Mouse (Mus musculus) neural tube, embryonic 14.5 days (tissue): Measurements from ENCODE around the gene Robo1. TPM values are rescaled to one million over a fixed set of nuclear protein-coding genes. Genes with fewer than 3 reads are reported as not detected.

Source experiments
- ATAC-seq: fragments of 200-750 bp; cut with Nextera tagmentation; 2 replicates; pipeline ENCODE4 v1.8.0; 2017; ENCODE audit warnings: low read depth, mild to moderate bottlenecking, moderate TSS enrichment, moderate library complexity
- H3K27ac ChIP-seq: fragments of 300-500 bp; sonication (generic); 2 replicates; pipeline ENCODE4 v1.5.1; 2014; ENCODE audit warnings: low read depth, mild to moderate bottlenecking, control low read depth, low read length, moderate library complexity, mixed read lengths
- H3K27me3 ChIP-seq: fragments of 300-500 bp; sonication (generic); 2 replicates; pipeline ENCODE4 v1.6.1; 2014; ENCODE audit warnings: low read length; ENCODE audit not compliant: control insufficient read depth, insufficient read depth
- H3K36me3 ChIP-seq: fragments of 300-500 bp; sonication (generic); 2 replicates; pipeline ENCODE4 v1.6.1; 2014; ENCODE audit warnings: low read length, mixed read lengths; ENCODE audit not compliant: control insufficient read depth, insufficient read depth
- H3K4me1 ChIP-seq: fragments of 300-500 bp; sonication (generic); 2 replicates; pipeline ENCODE4 v1.6.1; 2014; ENCODE audit warnings: low read length; ENCODE audit not compliant: control insufficient read depth, insufficient read depth
- H3K4me2 ChIP-seq: fragments of 300-500 bp; sonication (generic); 2 replicates; pipeline ENCODE4 v1.6.1; 2014; ENCODE audit warnings: mild to moderate bottlenecking, low read depth, low read length, control low read depth
- H3K4me3 ChIP-seq: fragments of 300-500 bp; sonication (generic); 2 replicates; pipeline ENCODE4 v1.5.1; 2014; ENCODE audit warnings: low read depth, low read length, control low read depth, mixed read lengths
- H3K9ac ChIP-seq: fragments of 300-500 bp; sonication (generic); replicated peaks from 2 replicates; pipeline ENCODE4 v1.6.1; 2014; ENCODE audit warnings: low read depth, mild to moderate bottlenecking, control low read depth, low read length, mixed read lengths
- H3K9me3 ChIP-seq: fragments of 300-500 bp; sonication (generic); 2 replicates; pipeline ENCODE4 v1.6.1; 2016; ENCODE audit warnings: low read length; ENCODE audit not compliant: control insufficient read depth
- WGBS: fragments of 180-500 bp; shearing (Covaris S2); extraction: QIAGEN DNeasy Blood & Tissue Kit; methylation state at CpG from one replicate; pipeline ENCODE4 v1.1.7; 2014; 5-methylcytosine and 5-hydroxymethylcytosine counted together
- polyA plus RNA-seq: library from polyadenylated mRNA; unstranded; fragments of >200 nt; fragmentation: Nextera tagmentation; extraction: Ambion mirVana; gene quantifications from 2 replicates; pipeline ENCODE4 v1.2.1, GENCODE M21; 2014

The Robo1 gene
- polyA plus RNA-seq, 1 experiment from 2014 or later = 46.2 TPM

DNA sequence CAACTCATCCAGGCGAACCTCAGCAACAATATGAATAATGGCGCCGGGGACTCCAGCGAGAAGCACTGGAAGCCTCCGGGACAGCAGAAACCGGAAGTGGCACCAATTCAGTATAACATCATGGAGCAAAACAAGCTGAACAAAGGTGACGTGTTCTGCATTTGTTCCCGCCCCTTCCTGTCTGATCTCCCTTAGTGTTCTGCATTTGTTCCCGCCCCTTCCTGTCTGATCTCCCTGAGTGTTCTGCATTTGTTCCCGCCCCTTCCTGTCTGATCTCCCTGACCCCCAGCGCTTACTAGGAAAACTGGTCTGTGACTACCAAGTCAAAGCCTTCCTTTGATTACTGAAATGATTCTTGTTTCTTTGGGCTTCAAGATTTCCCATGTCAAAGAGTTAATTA is 696.5 kb downstream of the Robo1 start:
- Histone ChIP-seq H3K4me1 (peaks cover 6% of the 10 kb centered on the region; the same call in 1 of the 2 replicates), H3K9me3 (no peaks in the 10 kb centered on the region), H3K9ac (no peak overlapping the region), H3K27me3 (no peaks in the 10 kb centered on the region), H3K27ac (no peak overlapping the region), H3K4me2 (no peak overlapping the region), H3K36me3 (no peaks in the 10 kb centered on the region), H3K4me3 (no peak overlapping the region)
- no peak for ATAC-seq
- WGBS = 96% methylated on average over 11 of the region's 11 CpGs

DNA sequence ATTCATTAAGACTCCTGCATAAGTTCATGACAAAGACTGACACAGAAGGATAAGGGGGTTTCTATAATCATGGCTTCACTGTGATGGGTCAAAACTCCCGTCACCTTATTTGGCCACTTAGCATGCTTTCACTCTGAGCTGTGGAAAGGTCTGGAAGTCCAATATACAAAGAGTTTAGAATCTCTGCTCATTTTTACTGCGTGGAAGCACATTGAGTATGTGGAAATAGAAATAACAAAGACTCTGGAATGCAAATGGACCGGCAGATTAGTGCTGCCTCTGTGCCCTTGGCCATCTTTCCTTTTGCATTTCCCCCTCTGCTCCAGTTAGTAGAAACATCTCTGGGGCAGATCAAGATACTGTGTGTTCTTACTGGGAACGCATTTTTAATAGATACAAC is 697.7 kb downstream of the Robo1 start:
- H3K27ac ChIP-seq = no peak overlapping the region
- peaks cover 6% of the 10 kb centered on the region; the same call in 1 of the 2 replicates for H3K4me1 ChIP-seq
- H3K9me3 ChIP-seq = no peaks in the 10 kb centered on the region
- no peaks in the 10 kb centered on the region for H3K27me3 ChIP-seq
- 74% methylated on average over 4 of the region's 4 CpGs for WGBS
- H3K9ac ChIP-seq = no peak overlapping the region
- no peak for ATAC-seq
- H3K36me3 ChIP-seq = no peaks in the 10 kb centered on the region
- H3K4me3 ChIP-seq = no peak overlapping the region
- H3K4me2 ChIP-seq = no peak overlapping the region

DNA sequence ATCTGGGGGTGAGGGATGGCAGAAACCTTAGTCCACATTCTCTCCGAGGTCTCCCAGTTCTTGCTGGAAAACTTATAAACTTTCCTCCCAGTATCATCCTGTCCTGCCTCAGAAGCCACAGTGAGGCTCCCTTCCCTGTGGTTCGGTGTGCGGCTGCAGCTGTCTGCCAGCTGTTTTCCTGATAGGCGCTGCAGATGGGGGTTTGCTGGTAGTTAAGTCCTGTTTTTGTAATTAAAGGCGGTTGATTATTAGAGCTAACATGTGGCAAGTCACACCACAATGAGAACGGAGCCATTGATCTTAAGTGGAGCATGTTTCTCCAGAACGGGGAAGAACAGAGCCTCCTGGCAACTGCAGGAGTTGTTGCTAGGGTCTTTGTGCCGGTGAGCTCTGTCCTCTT is 699.3 kb downstream of the Robo1 start:
- H3K27me3 ChIP-seq = no peaks in the 10 kb centered on the region
- H3K36me3 ChIP-seq = no peaks in the 10 kb centered on the region
- no peak overlapping the region for H3K9ac ChIP-seq
- ATAC-seq = peak; percentile 64; the same call in 1 of the 2 replicates
- H3K4me3 ChIP-seq = no peak overlapping the region
- no peak overlapping the region for H3K27ac ChIP-seq
- no peak overlapping the region for H3K4me2 ChIP-seq
- WGBS = 23% methylated on average over 8 of the region's 8 CpGs
- H3K4me1 ChIP-seq = peaks cover 6% of the 10 kb centered on the region; the same call in 1 of the 2 replicates
- H3K9me3 ChIP-seq = no peaks in the 10 kb centered on the region

DNA sequence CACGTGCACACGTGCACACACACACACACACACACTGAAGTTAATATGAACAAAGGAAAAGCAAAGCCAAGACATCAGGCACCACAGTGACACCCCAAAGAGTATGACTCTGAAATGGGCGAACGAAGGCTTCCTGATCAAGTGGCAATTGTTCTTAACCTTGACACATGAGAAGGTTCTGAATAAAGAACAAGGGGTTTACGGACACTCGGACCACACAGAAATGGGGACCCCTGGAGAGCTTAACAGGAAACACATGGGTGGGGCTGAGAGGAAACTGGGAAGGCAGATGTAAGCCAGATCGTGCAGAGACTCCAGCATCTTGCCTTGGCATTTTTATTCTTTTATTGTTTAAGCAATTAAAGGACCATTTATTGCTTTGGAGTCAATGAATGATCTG is 703.2 kb downstream of the Robo1 start:
- ATAC-seq = no peak
- no peaks in the 10 kb centered on the region for H3K27me3 ChIP-seq
- WGBS = 52% methylated on average over 7 of the region's 7 CpGs

DNA sequence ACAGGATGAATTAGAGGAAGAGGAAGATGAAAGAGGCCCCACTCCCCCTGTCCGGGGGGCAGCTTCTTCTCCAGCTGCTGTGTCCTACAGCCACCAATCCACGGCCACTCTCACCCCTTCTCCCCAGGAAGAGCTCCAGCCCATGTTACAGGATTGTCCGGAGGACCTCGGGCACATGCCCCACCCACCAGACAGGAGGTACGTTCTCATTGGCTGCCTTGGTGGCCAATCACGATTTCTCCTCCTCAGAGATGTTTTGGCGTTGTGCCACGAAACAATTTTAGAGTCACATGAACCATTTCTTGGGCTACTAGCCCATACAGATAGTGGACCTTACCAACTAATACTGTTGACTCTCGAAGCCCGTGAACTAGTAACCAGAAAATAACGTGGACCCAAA is 704.8 kb downstream of the Robo1 start:
- Histone ChIP-seq H3K27me3 (no peaks in the 10 kb centered on the region), H3K36me3 (no peaks in the 10 kb centered on the region), H3K27ac (no peak overlapping the region), H3K4me1 (peaks cover 6% of the 10 kb centered on the region; the same call in 1 of the 2 replicates), H3K4me3 (no peak overlapping the region), H3K9ac (no peak overlapping the region), H3K9me3 (no peaks in the 10 kb centered on the region), H3K4me2 (no peak overlapping the region)
- WGBS = 96% methylated on average over 11 of the region's 11 CpGs
- no peak for ATAC-seq

More for the DNA sequence above, 703.2 kb downstream of the Robo1 start:
- no peak overlapping the region for H3K4me3 ChIP-seq
- H3K4me1 ChIP-seq = peaks cover 6% of the 10 kb centered on the region; the same call in 1 of the 2 replicates
- H3K4me2 ChIP-seq = no peak overlapping the region
- no peak overlapping the region for H3K9ac ChIP-seq
- no peak overlapping the region for H3K27ac ChIP-seq
- no peaks in the 10 kb centered on the region for H3K9me3 ChIP-seq
- no peaks in the 10 kb centered on the region for H3K36me3 ChIP-seq

DNA sequence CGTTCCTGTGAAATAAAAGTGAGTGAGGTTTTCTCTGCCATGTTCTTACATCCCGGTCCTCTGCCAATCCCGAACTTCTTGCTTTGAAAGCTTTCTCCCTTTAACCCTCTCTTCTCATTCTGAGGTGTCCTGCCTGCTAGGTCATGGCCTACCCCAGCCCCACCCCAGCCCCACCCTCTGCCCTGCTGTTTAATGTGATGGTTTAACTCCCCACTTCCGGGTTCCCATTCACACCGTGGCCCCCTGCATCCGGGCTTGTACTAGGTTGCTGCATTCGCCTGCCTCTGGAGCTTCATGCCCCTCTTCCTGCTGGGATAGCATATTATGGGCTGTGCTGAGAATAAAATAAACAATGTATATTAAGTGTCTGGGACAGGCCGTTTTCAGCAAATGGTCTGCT is 706.4 kb downstream of the Robo1 start:
- 50% methylated on average over 8 of the region's 8 CpGs for WGBS

DNA sequence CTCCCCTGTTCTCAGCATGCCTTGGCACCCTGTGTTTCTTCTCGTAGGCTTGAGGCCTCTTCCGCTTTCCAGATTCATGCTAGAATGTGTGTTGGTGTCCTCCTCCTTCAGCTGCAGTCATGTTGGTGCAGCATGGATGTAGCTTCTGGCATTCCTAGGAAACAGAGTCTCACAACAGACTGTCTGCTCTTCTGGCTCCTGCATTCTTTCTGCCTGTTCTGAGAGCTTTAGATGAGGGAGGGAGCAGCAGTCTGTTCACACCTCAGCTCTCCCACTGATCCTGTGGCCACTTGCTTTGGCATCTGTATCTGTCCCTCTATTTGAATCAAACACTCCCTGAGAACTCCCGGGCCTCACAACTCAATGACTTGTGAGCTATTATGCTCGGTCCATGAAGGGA is 707.9 kb downstream of the Robo1 start:
- H3K4me2 ChIP-seq = no peak overlapping the region
- no peaks in the 10 kb centered on the region for H3K27me3 ChIP-seq
- H3K9ac ChIP-seq = no peak overlapping the region
- no peak for ATAC-seq
- no peaks in the 10 kb centered on the region for H3K9me3 ChIP-seq
- 82% methylated on average over 4 of the region's 4 CpGs for WGBS
- no peaks in the 10 kb centered on the region for H3K4me1 ChIP-seq
- H3K36me3 ChIP-seq = no peaks in the 10 kb centered on the region
- no peak overlapping the region for H3K4me3 ChIP-seq
- no peak overlapping the region for H3K27ac ChIP-seq

More for the DNA sequence above, 706.4 kb downstream of the Robo1 start:
- Histone ChIP-seq H3K9ac (no peak overlapping the region), H3K4me3 (no peak overlapping the region), H3K9me3 (no peaks in the 10 kb centered on the region), H3K27me3 (no peaks in the 10 kb centered on the region), H3K36me3 (no peaks in the 10 kb centered on the region), H3K4me2 (no peak overlapping the region), H3K4me1 (no peaks in the 10 kb centered on the region), H3K27ac (no peak overlapping the region)
- ATAC-seq = no peak

DNA sequence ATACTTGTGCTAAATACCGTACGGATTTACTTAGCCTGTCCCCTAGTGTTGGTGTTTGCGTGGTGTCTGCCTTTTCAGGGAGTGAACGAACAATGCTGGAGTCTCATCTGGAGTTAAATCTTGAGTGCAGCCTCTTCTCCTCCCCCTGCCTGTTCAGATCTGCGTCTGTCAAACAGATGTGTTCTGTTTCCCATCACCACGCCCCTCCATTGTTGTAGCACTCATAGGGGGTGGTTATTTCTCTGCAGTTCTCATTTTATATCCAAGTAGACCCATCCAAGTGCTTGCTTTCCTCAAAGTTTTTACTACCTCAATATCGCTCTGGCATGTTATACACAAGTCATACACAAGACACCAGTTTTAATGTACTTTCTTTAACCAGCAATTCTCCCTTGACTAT is 708.7 kb downstream of the Robo1 start:
- no peak overlapping the region for H3K9ac ChIP-seq
- H3K4me3 ChIP-seq = no peak overlapping the region
- no peaks in the 10 kb centered on the region for H3K36me3 ChIP-seq
- H3K9me3 ChIP-seq = no peaks in the 10 kb centered on the region
- no peak overlapping the region for H3K4me2 ChIP-seq
- H3K27ac ChIP-seq = no peak overlapping the region
- H3K27me3 ChIP-seq = no peaks in the 10 kb centered on the region
- H3K4me1 ChIP-seq = no peaks in the 10 kb centered on the region
- ATAC-seq = no peak
- WGBS = 66% methylated on average over 7 of the region's 7 CpGs

DNA sequence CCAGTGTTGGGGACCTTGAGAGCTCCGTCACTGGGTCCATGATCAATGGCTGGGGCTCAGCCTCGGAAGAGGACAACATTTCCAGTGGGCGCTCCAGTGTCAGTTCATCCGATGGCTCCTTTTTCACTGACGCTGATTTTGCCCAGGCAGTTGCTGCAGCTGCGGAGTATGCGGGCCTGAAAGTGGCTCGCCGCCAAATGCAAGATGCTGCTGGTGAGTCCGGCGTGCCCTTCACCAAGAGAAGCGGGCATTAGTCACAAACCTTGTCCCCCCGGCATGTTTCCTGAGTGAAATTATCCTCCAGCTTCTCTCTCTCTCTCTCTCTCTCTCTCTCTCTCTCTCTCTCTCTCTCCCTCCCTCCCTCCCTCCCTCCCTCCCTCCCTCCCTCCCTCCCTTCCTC is 716.2 kb downstream of the Robo1 start:
- Histone ChIP-seq H3K4me3 (no peak overlapping the region), H3K36me3 (no peaks in the 10 kb centered on the region), H3K27me3 (no peaks in the 10 kb centered on the region), H3K27ac (no peak overlapping the region), H3K9ac (no peak overlapping the region), H3K4me2 (no peak overlapping the region), H3K9me3 (no peaks in the 10 kb centered on the region), H3K4me1 (peaks cover 3% of the 10 kb centered on the region; the same call in 1 of the 2 replicates)
- 90% methylated on average over 13 of the region's 13 CpGs for WGBS
- no peak for ATAC-seq
